Mouse (Mus musculus) spleen, postnatal 4 days (tissue): ENCODE data around the gene Trmt44.
"Not testable (repeated sequence)": the region's sequence is repeated elsewhere in the genome, so short reads cannot be mapped to it uniquely, and the experiment has no call there.

Experiments
- DNase-seq, 2 experiments: peaks; one replicate each; pipeline ENCODE4 v3.0.0; 2022; ENCODE audit warnings: low spot score in 2 of 2

The Trmt44 gene

DNA sequence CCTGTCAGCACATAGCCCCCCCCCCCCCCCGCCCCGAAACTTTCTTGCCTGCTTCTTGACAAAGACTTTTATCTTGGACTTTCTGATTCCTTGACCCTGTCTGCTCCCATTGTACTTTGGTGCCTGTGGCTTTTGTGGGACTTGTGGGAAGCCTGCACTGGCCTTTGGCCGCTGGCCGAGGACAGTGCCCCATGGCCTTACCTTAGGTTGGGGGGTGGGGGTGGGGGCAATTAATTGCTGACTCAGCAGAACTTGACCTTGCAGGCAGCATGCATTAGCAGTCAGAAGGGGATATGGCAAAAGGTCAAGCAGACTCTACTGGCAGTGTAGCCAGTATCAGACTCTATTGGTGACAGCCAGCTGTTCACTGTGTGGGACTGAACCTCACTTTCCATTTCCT, 16.6 kb upstream of the Trmt44 start:
- no peak for DNase-seq

DNA sequence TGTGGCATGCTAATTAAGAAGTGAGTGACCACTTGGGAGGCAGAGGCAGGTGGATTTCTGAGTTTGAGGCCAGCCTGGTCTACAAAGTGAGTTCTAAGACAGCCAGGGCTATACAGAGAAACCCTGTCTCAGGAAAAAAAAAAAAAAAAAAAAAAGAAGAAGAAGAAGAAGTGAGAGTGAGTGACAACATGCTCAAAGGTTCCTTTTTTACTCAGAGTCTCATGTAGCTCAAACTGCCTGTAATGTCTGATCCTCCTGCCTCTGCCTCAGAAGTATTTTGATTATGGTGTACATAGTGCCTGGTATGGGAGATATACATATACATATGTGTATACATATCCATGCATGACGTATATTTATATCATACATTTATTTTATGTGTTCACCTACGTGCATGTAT, 9.4 kb upstream of the Trmt44 start:
- not testable (repeated sequence) for DNase-seq

DNA sequence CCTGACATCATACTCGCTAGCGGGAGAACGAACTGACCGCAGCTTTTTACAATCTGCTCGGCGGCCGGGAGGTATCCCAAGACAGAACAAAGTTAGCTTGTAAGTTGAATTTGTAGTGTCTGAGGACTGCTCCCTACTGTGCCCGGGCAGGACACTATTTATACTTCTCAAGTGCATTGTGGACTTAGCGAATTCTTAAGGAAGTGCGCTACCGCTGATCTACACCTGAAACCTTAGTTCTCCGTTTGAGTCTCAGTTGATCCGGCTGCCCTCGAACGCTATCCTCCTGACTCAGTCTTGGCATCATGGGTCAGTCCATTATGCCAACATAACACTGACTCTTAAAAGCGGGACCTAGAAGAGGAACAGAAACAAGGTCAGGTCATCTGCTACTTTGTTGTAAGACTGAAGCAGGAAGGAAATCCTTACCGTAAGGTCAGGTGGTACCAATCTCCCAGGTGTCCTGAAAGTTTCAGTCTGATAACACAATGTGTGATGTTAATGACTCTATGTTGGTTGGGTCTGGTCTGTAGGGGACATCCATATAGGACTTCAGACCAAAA, 8.4 kb upstream of the Trmt44 start:
- DNase-seq: no peak

DNA sequence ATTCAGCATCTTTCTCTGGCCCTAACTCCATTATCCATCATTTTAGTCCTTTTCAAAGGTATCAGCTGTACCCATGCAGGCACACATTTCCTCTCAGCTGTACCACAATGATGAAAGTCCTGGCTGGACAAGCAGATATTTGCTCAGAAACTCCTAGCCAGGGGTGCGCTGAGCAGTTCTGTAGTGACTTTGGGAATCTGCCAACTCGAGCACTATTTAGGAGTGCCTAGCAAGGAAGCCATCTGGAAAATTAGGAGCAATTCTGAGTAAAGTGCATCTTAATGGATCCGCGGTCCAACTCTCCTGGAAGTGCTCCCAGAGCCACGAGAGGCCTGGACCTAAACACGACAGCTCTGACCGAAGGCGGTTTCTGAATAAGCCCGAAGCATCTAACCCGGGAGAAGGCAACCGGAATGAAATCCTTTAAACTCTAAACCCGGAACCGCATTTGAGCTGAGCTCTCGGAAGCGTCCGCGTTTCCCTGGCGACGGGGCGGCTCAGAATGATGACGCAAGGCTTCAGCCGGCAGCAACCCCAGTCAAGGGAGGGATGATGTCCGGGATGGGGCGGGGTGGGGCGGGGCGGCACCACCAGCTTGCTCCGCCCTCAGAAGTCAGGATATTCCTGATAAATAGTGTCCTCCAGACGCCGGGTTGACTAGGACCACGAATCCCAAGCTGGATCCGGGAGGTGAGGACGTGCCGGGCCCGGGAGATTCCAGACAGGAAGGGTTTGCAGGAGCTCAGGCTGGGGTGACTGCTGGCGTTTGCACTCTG, 7.8 kb upstream of the Trmt44 start, which contains the start of gene Acox3:
TSS of gene Acox3 (plus strand) at position 596 of the 776 bp plus-strand sequence.
- peak; percentile 88 to 93 for DNase-seq

DNA sequence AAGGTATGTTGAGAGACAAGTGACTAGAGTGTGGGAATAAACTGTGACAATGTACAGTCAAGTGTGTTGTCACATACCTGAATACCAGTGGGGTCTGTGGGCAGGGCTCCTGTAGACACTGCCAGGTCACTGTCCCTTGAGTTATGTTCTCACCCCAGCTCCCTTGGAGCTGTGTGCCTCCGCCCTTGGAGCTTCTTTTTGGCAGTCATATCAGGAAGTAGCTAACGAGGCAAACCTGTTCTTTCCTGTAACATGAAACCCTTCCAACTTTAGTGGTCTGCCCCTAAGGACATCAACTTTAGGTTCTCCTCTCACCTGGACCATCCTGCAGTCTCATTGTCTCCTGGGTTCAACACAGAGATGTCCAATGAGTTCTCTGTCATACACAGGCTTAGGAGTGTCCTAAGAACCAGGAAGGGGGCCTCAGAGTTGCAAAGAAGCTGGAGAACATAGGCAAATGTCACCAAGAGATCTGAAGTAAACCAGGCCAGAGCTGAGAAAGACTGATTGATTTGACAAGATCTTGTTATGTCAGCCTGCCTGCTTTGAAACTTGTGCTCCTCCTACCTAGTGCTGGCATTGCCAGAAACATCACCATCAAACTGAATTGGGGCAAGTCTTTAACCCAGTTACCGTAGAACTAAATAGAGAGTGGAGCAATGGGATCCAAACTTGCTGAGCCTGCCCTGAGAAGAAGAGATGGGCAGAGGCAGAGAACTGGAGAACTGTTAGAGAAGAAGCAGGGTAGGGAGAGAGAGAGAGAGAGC, 5.5 kb upstream of the Trmt44 start:
- no peak for DNase-seq

DNA sequence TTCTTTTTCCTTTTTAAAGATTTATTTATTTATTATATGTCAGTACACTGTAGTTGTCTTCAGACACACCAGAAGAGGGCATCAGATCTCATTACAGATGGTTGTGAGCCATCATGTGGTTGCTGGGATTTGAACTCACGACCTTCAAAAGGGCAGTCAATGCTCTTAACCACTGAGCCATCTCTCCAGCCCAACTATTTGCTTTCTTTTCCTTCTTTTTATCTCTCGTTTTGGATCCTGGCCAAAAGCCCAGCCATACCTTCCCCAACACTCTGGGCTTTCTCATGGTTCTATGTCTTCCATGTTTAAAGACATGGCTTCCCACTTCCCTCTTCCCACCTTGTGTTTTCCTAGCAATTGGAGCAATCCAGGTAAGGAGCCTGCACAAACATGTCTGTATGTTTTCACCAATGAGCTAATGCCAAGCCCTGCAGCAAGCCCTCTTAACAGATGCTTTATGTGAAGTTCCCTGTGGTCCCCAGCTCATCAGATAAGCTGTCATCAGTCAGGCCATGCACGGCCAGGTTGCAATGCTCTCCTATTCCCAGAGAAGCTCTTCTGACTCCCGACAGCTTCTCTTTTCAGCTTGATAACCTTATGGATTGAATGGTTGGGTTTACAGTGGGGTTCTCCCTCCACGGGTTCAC, 4.5 kb upstream of the Trmt44 start:
- DNase-seq: no peak

DNA sequence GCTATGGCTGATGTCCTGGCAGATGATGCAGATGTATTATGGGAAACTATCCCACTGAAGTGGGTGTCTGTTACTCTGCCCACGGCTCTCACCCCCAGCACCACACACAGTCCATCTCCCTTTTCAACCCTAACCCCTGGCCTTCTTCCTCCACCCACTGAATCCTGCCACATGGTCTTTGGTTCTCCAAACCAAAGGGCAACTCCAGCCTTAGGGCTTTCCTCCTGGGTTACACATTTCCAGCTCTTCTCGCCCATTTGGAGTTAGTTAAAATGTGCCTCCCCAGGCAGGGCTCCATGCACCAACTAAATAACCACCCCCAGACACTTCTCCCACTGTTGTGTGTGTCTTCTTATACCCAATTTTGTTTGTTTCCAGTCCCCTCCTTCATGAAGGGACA, 3.5 kb upstream of the Trmt44 start:
- DNase-seq: no peak

DNA sequence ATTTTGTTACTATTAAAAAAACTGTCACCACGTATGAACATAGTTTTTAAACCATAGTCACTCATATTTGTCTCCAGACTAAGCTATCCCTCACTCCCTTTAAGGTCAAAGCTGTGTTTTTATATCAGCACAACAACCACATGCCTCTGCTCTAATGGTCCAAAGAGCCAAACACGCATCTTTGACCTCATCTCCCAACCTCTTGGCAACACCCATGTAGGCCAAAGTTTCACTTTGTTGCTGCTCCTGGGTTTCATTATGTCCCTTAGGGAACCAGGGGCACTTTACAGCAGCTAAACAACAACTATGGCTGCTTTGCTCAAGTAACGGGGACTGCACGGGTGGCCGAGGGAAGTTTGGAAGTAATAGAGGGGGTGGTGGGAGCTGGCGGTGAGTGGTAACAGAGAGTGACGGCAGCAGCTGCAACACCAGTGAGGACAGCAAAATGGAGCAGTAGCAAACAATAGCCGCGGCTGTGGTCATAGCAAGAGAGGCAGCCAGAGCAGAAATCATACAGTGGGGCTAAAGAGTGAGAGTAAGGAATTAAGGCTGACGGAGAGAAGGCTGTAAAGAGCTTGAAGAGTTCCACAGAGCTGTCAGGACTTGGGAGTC, 1.6 kb upstream of the Trmt44 start:
- DNase-seq: no peak

DNA sequence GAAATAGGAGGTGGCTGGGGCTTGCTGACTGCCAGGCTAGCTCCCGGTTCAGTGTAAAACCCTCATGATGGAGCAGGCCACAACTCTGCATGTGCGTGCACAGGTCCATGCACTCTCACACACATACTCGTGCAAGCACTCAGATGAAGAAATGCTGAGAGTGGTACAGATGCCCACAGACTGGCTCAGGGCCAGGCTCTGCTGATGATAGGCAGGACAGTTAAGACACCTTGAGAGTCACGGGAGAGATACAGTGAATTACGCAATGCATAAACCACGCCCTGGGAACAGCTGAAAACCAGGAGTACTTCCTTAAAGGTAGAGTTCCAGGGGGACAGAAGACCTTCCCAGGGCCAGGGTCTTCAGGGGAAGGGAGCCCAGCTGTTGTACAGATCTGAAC, 3.3 kb downstream of the Trmt44 start:
- DNase-seq: no peak

DNA sequence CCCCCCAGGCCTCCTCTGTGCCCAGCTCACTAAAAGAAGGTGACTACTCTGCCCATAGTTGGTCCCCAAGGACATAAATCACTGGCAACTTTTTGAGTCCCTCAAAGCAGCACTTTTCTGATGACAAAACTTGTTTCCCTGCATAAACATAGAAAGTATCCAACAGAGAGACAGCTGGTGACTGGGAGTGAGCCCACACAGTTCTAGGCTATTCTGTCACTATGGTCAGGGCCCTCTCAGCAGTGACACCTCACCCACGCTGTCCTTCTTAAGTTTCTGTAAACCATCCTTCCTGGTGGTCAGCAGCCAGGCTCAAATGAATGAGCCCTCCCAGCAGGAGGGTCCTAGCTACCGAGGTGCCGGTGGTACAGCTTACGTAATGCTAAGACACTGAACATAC, 8.2 kb downstream of the Trmt44 start:
- DNase-seq: no peak

DNA sequence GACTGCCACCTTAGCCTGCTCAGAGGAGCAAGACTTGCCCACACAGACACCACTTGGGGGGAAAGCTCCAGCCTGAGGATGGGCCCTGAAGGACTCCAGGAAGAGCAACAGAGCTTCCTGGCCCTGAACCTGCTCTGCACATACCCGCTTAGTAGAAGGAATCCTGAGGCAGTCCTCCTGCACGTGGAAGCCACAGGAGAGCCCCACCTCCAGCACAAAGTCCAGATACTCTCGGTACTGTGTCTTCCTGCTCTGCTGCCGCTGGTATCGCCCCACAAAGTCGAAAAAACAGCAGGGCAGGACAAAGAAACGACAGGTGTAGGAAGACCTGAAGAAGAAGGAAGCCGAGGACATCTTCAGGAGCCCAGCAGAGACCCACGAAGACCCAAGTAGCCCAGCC, 9.7 kb downstream of the Trmt44 start:
- no peak for DNase-seq

DNA sequence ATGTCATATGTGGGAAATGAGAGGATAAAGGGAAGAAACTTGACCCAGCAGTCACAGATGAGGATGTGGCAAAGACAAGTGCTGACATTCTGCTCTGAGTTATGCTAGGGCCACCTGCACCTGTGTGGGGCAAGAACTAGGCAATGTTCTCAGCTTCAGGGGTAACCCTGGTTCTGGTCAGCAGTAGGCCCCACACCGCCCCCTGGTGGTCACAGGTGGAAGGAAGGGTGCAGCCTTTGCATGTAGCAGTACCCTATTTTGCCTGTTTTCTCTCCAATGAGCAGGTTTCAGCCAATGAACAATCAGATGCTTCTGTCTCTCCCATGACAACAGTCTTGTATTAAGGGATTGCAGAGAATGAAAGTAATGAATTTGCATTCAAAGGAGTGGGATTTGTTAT, 11.4 kb downstream of the Trmt44 start:
- DNase-seq: peak; percentile 71 to 91

DNA sequence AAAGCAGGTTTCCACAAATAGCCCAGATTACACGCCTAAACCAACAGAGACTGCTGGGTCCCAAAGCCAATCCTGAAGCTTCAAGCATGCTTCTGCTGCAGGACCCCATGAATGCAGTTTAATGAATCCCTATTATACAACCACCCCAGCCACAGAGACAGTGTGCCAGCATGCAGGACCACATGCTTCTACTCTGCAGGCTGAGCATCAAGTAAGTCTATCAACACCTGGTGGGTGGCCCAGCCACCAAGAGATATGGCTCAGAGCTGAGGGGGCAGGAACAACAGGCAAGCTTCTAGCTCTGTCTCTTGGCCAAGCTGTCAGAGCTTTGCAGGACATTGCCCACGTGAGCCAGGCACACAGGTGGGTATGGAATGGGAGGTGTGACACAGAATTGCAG, 12.3 kb downstream of the Trmt44 start:
- no peak for DNase-seq

DNA sequence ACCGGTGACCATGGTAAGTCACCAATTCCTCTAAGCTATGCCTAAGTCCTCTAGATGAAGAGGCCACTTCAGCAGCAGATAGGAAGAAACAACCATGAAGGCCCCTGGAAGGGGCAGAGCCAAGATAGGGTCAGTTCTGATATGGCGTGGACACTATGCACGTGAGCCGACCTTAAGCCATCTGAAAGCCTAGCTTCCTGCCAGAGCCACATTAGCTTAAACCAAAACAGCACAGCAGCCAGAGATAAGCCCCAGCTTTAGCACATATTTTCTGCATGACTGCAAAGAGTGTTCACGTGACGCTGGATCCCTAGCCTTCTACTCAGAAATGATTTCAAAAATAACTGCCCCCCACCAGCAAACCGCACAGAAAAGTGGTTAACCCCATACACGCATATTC, 15.4 kb downstream of the Trmt44 start:
- no peak for DNase-seq

DNA sequence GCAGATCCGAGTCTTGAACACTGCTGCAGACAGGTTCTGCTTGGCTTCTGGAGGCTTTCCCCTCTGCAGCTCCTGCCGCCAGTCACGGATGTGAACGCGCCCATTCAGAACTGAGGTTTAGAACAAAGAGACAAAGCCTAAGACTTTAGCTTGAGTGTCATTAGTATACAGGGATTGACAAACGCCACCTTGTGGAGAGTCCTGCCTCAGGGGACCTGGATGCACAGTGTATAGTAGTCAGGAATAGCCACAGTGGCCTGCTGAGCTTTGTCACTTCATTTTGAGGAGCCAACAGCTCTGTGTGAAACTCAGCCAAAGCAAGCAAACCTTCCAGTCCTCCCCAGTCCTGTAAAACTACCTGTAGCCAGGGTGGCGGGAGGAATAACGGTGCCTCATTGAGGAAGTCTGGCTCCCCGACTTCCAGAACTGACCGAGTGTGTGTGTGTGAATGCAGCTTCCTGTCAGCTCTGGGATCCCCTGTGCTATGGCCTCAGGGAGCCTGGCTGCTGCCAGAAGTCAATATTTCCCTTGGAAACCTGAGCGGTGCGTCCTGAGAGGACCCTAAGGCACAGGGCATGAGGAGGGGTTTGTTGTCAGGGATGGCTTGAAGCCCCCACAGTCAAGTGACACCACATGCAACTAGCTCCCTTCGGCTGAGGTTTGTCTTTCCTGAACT, 16.8 kb downstream of the Trmt44 start:
- DNase-seq: no peak

DNA sequence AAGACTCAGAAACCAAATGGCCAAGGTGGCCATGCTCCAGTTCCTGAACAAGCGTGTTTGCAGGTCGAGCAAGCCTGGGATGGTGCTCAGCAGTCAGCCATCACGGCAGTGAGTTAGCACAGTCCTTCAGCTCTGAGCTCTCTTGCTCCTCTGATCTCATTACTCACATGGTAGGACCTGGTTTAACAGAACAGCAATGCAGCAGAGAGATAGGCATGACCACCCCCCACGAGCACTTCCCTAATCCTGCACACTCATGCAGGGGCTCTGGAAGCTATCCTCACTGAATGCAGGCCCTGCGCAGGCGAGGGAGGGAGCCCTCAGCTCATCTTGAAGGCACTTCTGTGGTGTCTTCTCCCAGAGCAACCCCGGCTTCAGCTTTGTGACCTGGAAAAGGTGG, 18.5 kb downstream of the Trmt44 start:
- DNase-seq: no peak

DNA sequence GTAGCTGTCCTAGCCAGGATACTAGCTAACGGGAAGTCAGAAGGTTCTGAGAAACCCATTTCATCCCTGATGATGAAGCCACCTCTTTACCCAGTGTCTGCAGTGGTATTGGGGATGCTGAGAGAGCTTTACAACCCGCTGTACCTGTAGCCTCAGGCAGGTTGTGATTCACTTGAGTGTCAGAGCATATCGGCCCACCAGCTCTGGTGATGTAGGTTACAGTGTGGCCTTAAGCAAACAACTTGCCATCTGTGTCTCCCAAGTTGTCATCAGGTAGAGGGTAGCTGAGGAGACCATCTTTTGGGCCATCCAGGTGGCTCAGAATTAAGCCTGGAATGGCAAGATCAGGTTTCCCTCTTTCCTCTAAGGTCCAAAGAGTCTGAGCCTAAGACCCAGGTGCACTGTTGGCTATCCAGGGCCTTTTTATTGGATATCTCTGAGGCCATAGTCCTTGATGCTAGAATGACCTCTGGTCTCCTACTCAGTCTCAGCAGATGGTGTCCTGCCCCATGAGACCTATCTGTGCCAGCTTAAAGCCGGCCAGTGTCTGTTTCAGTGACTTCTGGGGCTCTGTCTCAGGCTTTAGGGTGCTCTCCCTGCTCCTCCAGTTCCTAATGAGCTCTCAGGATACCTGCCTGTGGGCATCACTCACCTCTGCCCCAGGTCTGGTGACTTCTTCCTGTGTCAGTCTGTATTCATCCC, 21.9 kb downstream of the Trmt44 start:
- DNase-seq: no peak

DNA sequence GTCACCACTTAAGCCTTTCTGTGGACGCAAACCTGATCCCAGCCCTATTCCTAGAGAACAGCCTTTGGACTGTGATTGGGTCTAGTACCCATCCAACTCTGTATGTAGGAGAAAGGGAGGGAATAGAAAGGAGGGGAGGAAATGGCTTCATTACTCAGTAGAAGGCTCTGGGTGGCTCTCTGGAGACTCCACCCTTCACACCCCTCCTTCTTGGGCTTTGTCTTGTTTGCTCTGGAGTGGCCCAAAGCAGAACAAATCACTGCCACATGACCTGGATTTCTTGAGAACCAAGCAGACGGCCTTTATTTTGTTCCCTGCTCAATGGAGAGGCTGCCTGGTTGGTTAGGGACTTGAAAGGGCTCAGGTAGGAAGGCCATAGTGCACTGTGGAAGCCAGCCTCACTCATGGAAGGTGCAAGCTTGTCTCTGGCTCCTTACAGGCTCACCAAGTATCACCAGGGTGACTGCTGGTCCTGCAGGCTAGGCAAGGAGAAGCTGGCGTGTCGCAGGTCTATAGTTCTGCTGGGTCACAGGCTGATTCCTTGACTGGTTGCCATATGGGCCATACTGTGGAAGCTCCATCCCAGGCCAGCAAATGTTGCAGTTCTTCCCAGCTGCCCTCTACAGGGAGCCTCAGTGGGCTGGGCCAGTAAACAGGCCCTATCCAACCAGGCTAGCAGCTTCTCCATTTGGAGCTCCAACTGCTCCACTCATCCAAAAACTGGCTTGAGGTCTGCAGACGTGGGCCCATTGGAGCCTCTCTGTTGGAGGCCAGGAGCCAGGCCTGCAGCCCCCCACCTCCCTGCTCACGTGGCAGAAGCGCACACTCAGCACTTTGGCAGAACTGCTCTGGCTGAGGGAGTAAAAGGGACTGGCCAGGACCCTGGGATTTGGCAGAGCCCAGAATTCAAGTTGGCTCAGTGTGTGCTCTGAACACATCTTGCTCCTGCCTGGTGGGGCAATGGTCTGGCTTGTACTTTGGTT, 22.7 kb downstream of the Trmt44 start:
- no peak for DNase-seq

DNA sequence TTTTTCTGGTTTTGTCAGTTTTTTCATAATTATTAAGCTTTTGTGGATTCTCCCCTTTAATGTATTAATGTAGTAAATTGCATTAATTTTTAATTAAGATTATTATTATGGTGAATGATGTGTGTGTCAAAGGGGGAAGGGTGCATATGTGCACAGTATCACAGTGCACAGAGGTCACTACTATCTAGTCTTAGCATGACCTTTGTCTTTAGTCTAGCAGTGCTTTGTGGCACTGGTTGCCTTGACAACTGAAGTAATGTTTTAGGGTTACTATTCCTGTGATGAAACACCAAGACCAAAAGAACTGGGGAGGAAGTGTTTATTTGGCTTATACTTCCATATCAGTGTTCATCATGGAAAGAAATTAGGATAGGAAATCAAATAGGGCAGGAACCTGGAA, 28.7 kb downstream of the Trmt44 start:
- no peak for DNase-seq
